Mouse (Mus musculus) stomach, embryonic 16.5 days (tissue): ENCODE data around the gene Hist1h2bg. TPM values are rescaled to one million over a fixed set of nuclear protein-coding genes. Genes with fewer than 3 reads are reported as not detected.
A peak's percentile ranks its signal among the peaks of the same experiment; 100 is the strongest.
"Not testable (repeated sequence)": the region's sequence is repeated elsewhere in the genome, so short reads cannot be mapped to it uniquely, and the experiment has no call there.

ENCODE experiments used
- ATAC-seq: fragments of 200-750 bp; cut with Nextera tagmentation; 2 replicates; pipeline ENCODE4 v1.8.0; 2017; ENCODE audit warnings: moderate number of reproducible peaks, moderate TSS enrichment; ENCODE audit not compliant: insufficient read depth, low FRiP score
- H3K27ac ChIP-seq: fragments of 300-500 bp; sonication (generic); 2 replicates; pipeline ENCODE4 v1.5.1; 2014; ENCODE audit warnings: low read length
- H3K27me3 ChIP-seq: fragments of 300-500 bp; sonication (generic); 2 replicates; pipeline ENCODE4 v1.6.1; 2014; ENCODE audit warnings: low read length, control low read depth, mixed read lengths; ENCODE audit not compliant: control insufficient read depth, insufficient read depth
- H3K36me3 ChIP-seq: fragments of 300-500 bp; sonication (generic); 2 replicates; pipeline ENCODE4 v1.6.1; 2014; ENCODE audit warnings: low read length; ENCODE audit not compliant: control insufficient read depth, insufficient read depth
- H3K4me1 ChIP-seq: fragments of 300-500 bp; sonication (generic); 2 replicates; pipeline ENCODE4 v1.6.1; 2014; ENCODE audit warnings: low read length, control low read depth, mixed read lengths; ENCODE audit not compliant: control insufficient read depth, insufficient read depth
- H3K4me2 ChIP-seq: fragments of 300-500 bp; sonication (generic); 2 replicates; pipeline ENCODE4 v1.6.1; 2014; ENCODE audit warnings: low read depth, low read length, mixed read lengths
- H3K4me3 ChIP-seq: fragments of 300-500 bp; sonication (generic); replicated peaks from 2 replicates; pipeline ENCODE4 v1.5.1; 2014; ENCODE audit warnings: mild to moderate bottlenecking, low read length
- H3K9ac ChIP-seq: fragments of 300-500 bp; sonication (generic); 2 replicates; pipeline ENCODE4 v1.6.1; 2014; ENCODE audit warnings: low read length
- H3K9me3 ChIP-seq: fragments of 300-500 bp; sonication (generic); replicated peaks from 2 replicates; pipeline ENCODE4 v1.6.1; 2016; ENCODE audit warnings: low read length, control low read depth; ENCODE audit not compliant: control insufficient read depth
- WGBS: fragments of 180-500 bp; shearing (Covaris S2); extraction: QIAGEN DNeasy Blood & Tissue Kit; methylation state at CpG from one replicate; pipeline ENCODE4 v1.1.7; 2014; 5-methylcytosine and 5-hydroxymethylcytosine counted together
- polyA plus RNA-seq: library from polyadenylated mRNA; unstranded; fragments of >200 nt; fragmentation: Nextera tagmentation; extraction: Ambion mirVana; gene quantifications from 2 replicates; pipeline ENCODE4 v1.2.1, GENCODE M21; 2015

Gene Hist1h2bg
- polyA plus RNA-seq, 1 experiment from 2014 or later, result 16.8 TPM

- Histone ChIP-seq H3K4me1 (peaks cover 25% of the 10 kb centered on the region), H3K4me3 (peak within 1 kb of the TSS; percentile 60), H3K9ac (peak within 1 kb of the TSS; percentile 82), H3K27ac (peak within 1 kb of the TSS; percentile 98), H3K36me3 (no peaks in the 10 kb centered on the region), H3K9me3 (no peaks in the 10 kb centered on the region), H3K27me3 (no peaks in the 10 kb centered on the region), H3K4me2 (peak within 1 kb of the TSS; percentile 63)
- under 1% methylated on average over 56 of the region's 70 CpGs for WGBS
- ATAC-seq, result peak; percentile 78
Measured at GRCm38 (mm10) chr13:23530901-23531875, 40.0 kb upstream of the Hist1h2bg start, which contains the start of gene Hist1h4h. Hist1h4h (plus strand) TSS chr13:23531050.

GRCm38 (mm10) chr13:23532262-23533075 lies 38.7 kb upstream of the Hist1h2bg start:
- H3K4me2 ChIP-seq, result peak overlapping the region; percentile 56
- H3K9ac ChIP-seq, result peak overlapping the region; percentile 69
- no peak for ATAC-seq
- peaks cover 34% of the 10 kb centered on the region for H3K4me1 ChIP-seq
- WGBS, result 14% methylated on average over 9 of the region's 9 CpGs
- H3K27me3 ChIP-seq, result no peaks in the 10 kb centered on the region
- peak overlapping the region; percentile 60 for H3K4me3 ChIP-seq
- H3K36me3 ChIP-seq, result no peaks in the 10 kb centered on the region
- H3K9me3 ChIP-seq, result no peaks in the 10 kb centered on the region
- peak overlapping the region; percentile 98 for H3K27ac ChIP-seq

- not testable (repeated sequence) for H3K27me3 ChIP-seq, H3K9me3 ChIP-seq, H3K36me3 ChIP-seq
- Histone ChIP-seq H3K27ac (peak within 1 kb of the TSS; percentile 98), H3K4me3 (peak within 1 kb of the TSS; percentile 60), H3K4me2 (peak within 1 kb of the TSS; percentile 56), H3K9ac (peak within 1 kb of the TSS; percentile 69), H3K4me1 (peaks cover 34% of the 10 kb centered on the region)
- ATAC-seq, result peak; percentile 51
- WGBS, result under 1% methylated on average over 22 of the region's 53 CpGs
Measured at GRCm38 (mm10) chr13:23533560-23534367, 37.4 kb upstream of the Hist1h2bg start, which contains the start of gene Hist1h2af. Hist1h2af (plus strand) TSS chr13:23533906.

- WGBS, result under 1% methylated on average over 15 of the region's 15 CpGs
- Histone ChIP-seq H3K9ac (peak overlapping the region; percentile 64), H3K4me3 (peak overlapping the region; percentile 60), H3K9me3 (no peaks in the 10 kb centered on the region), H3K4me2 (peak overlapping the region; percentile 56), H3K36me3 (no peaks in the 10 kb centered on the region), H3K4me1 (peaks cover 30% of the 10 kb centered on the region), H3K27ac (peak overlapping the region; percentile 80), H3K27me3 (no peaks in the 10 kb centered on the region)
- ATAC-seq, result no peak
Measured at GRCm38 (mm10) chr13:23534368-23535131, 36.6 kb upstream of the Hist1h2bg start.

GRCm38 (mm10) chr13:23535137-23536075 lies 35.8 kb upstream of the Hist1h2bg start, which contains the start of gene Hist1h3g:
Hist1h3g (plus strand) TSS chr13:23535422.
- 1% methylated on average over 48 of the region's 62 CpGs for WGBS
- Histone ChIP-seq H3K4me3 (peak within 1 kb of the TSS; percentile 60), H3K27ac (peak within 1 kb of the TSS; percentile 80), H3K4me2 (peak within 1 kb of the TSS; percentile 56), H3K9ac (peak within 1 kb of the TSS; percentile 70), H3K4me1 (peaks cover 30% of the 10 kb centered on the region)
- peak; percentile 91 for ATAC-seq
- H3K36me3 ChIP-seq, H3K9me3 ChIP-seq, H3K27me3 ChIP-seq: not testable (repeated sequence)

- no peak for ATAC-seq
- H3K4me1 ChIP-seq, result peaks cover 30% of the 10 kb centered on the region
- peak overlapping the region; percentile 60 for H3K4me3 ChIP-seq
- no peaks in the 10 kb centered on the region for H3K27me3 ChIP-seq
- no peaks in the 10 kb centered on the region for H3K9me3 ChIP-seq
- H3K27ac ChIP-seq, result peak overlapping the region; percentile 73
- H3K4me2 ChIP-seq, result peak overlapping the region; percentile 56
- peak overlapping the region; percentile 55 for H3K9ac ChIP-seq
- H3K36me3 ChIP-seq, result no peaks in the 10 kb centered on the region
- 15% methylated on average over 7 of the region's 7 CpGs for WGBS
Measured at GRCm38 (mm10) chr13:23536076-23536822, 34.9 kb upstream of the Hist1h2bg start.
